Mouse (Mus musculus) adrenal gland, postnatal 36 days (tissue): ENCODE results near the gene A930009A15Rik. TPM values are rescaled to one million over a fixed set of nuclear protein-coding genes. Genes with fewer than 3 reads are reported as not detected.

Source experiments
- total RNA-seq, 2 experiments: library from RNA; stranded (reverse); gene quantifications; 2 replicates each; pipeline ENCODE4 v1.2.3; 2021

The A930009A15Rik gene
- total RNA-seq, 2 experiments from 2014 or later: not detected

Other genes starting within 250 kb of the A930009A15Rik start
- gene Tmem19, start 207.5 kb upstream of the A930009A15Rik start, total RNA-seq: 10 to 100 TPM; 25.0 to 41.2 TPM
- gene Thap2, start 185.5 kb upstream of the A930009A15Rik start, total RNA-seq: 10 to 100 TPM; 15.3 to 15.9 TPM
- gene Zfc3h1, start 185.0 kb upstream of the A930009A15Rik start, total RNA-seq: 10 to 100 TPM; 38.1 to 50.9 TPM
- gene Lgr5, start 17.8 kb downstream of the A930009A15Rik start, total RNA-seq: 10 to 100 TPM; 16.7 to 18.4 TPM
- 1 to 10 TPM in 1 of 2 experiments, under 1 TPM in 1; 0.89 to 1.1 TPM for gene Tspan8, start 246.8 kb downstream of the A930009A15Rik start, total RNA-seq